Mouse (Mus musculus): ENCODE data around the gene Tmem145.
A peak's percentile ranks its signal among the peaks of the same experiment; 100 is the strongest.
"Not testable (repeated sequence)": the region's sequence is repeated elsewhere in the genome, so short reads cannot be mapped to it uniquely, and the experiment has no call there.

Tmem145 gene

DNA sequence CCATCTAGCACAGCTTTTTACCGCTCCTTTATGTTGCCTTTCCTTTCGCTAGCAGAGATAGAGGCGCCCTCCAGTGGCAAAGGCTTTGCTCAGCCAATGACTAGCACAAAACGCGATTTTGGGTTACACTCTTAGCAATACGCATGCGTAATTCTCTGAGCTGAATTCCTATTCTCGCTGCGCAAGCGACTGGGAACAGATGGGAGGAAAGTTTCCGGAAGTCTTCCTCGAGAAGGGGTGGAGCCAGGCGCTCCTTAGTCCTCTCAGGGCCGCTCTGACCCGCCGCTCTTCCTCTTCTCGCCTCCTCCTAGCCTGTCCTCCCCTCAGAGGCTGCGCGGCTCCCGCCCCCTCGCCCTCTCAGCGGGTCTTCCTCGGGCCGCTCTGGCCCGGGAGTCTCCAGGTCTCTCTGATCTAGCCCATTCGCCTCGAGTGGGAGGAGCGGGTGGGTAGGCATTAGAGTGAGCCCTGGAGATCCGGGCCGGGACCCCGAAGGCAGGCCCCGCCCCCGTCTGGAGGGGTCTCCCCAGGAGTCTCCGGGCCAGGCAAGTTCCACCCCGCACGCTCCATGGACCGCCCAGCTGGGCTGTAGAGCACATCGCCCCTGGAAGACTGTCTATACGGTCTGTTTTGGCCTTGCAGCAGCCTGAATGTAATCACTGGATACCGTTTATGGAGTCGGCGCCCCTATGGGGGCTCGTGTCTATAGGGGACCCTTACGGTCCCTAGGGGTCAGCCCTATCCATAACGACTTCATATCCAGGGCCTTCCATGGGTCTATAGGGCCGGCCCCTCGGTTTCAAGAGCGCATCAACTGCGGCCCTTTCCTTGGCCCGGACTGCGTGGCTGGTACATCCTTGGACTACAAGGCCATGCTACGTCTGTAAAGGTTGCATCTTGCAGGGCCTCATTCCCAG, 10.9 kb downstream of the Tmem145 start, which contains the start of gene Megf8:
Gene Megf8 (plus strand): TSS at position 633 of the 914 bp plus-strand sequence.
- peak; percentile 91 for DNase-seq (ENCODE audit: extremely low read depth, low read depth, low spot score)

GRCm38 (mm10) chr7:25317446-25317999, 11.6 kb downstream of the Tmem145 start:
- DNase-seq (ENCODE audit: extremely low read depth, low read depth, low spot score), result no peak

DNA sequence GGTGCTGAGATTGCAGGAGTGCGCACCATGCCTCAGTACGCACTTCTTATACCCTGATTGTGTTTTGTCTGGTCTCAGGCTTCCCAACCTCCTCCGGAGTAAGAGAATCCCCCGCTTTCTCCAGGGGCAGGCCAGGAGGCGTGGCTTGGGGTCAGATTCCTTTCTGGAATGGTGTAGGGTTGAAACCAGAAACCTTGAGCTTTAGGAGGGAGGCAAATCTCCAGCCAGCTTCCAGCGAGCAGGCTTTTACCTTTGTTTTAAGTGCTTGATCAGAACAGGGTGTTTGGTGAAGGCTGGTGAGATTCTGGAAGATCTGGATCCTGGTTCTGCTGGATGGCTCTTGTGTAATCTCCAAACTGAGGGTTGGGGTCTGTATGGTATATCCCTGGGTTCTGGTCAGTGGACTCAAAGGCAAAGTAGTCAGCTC, 16.2 kb downstream of the Tmem145 start:
- DNase-seq (ENCODE audit: extremely low read depth, low read depth, low spot score), result no peak

- DNase-seq (ENCODE audit: extremely low read depth, low read depth, low spot score), result peak; percentile 66
These were observed 17.3 kb downstream of the Tmem145 start for GRCm38 (mm10) chr7:25323219-25323618.

DNA sequence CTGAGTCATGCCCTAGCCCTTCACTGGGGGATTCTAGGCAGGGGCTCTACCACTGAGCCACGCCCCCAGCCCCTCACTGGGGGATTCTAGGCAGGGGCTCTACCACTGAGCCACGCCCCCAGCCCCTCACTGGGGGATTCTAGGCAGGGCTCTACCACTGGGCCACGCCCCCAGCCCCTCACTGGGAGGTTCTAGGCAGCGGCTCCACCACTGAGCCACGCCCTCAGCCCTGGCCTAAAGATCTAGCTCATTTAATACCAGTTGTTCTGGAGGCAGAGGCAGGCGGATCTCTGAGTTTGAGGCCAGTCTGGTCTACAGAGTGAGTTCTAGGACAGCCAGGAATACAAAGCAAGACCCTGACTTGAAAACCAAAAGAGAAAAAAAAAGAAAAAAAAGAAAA, 19.5 kb downstream of the Tmem145 start:
- DNase-seq (ENCODE audit: extremely low read depth, low read depth, low spot score), result not testable (repeated sequence)

DNA sequence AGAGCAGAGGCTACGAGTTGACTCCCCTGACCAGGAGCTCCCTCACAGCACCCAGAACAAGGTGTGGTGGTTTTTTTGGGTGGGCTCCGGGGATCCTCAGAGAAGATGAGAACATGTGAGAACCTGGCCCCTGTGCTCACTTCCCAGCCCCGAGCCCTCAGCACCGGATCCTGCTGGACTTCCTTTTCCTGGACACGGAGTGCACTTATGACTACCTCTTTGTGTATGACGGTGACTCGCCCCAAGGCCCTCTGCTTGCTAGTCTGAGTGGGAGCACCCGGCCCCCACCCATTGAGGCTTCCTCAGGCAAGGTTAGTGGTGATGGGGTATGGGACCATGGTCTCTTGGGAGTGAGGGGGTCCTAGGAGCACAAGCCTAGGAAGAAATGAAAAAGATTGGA, 20.3 kb downstream of the Tmem145 start:
- DNase-seq (ENCODE audit: extremely low read depth, low read depth, low spot score), result no peak

DNA sequence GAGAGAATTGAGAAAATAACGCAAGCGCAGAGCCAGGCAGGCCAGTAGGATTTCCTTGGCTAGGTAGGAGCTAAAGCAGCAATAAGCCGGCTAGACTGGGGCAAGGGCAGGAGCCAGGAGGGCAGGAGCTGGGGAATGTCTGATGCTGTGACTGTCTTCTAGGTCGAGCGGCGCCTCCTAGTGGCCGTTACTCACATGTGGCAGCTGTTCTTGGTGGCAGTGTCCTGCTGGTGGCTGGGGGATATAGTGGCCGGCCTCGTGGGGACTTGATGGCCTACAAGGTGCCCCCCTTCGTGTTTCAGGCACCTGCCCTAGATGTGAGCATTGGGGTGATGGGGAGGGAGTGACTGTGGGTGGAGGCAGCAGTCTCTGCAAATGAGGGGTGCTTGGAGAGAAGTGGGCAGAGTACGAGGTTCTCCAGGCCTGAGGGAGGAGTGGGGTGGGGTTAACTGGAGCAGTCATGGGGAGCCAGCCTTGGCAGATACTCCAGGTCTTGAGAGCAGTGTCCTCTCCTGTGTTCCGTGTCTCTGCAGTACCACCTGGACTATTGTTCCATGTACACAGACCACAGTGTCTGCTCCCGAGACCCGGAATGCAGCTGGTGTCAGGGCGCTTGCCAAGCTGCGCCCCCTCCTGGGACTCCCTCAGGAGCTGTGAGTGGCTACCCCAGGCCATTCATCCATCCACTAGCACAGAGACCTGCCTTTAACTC, 27.8 kb downstream of the Tmem145 start:
- DNase-seq (ENCODE audit: extremely low read depth, low read depth, low spot score), result peak; percentile 14

GRCm38 (mm10) chr7:25334472-25334871, 28.6 kb downstream of the Tmem145 start:
- no peak for DNase-seq (ENCODE audit: extremely low read depth, low read depth, low spot score)

DNA sequence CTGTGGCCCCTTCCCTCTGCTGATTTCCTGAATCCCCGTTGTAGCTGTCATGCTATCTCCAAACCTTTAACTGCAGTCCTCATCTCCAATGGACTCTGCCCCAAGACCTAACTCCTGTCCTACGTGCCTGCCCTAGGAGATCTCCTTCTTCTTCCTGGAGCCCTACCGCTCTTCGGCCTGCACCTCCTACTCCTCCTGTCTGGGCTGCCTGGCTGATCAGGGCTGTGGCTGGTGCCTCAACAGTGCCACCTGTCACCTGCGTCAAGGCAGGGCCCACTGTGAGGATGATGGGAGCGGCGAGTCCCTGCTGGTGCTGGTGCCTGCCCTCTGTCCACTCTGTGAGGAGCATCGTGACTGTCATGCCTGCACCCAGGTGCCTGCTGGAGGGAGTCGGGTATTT, 33.4 kb downstream of the Tmem145 start:
- no peak for DNase-seq (ENCODE audit: extremely low read depth, low read depth, low spot score)

- DNase-seq (ENCODE audit: extremely low read depth, low read depth, low spot score), result no peak
These were observed 35.3 kb downstream of the Tmem145 start for GRCm38 (mm10) chr7:25341000-25341784.

DNA sequence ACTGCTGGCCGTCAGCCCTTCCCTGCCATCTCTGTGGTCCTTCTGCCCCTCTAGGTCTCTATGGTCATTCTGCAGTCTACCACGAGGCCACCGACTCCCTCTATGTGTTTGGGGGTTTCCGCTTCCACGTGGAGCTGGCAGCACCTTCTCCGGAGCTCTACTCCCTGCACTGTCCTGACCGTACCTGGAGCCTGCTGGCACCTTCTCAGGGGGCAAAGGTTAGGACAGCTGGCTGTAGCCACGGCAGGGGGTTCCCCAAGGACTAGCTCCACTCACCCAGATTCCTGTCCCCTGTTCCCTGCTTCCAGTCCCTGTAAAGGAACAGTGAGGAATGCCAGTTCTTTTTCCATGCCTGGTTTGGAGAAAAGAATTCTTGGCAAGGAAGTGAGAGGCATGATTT, 43.0 kb downstream of the Tmem145 start:
- DNase-seq (ENCODE audit: extremely low read depth, low read depth, low spot score), result no peak

GRCm38 (mm10) chr7:25358721-25359206, 52.9 kb downstream of the Tmem145 start:
- no peak for DNase-seq (ENCODE audit: extremely low read depth, low read depth, low spot score)

DNA sequence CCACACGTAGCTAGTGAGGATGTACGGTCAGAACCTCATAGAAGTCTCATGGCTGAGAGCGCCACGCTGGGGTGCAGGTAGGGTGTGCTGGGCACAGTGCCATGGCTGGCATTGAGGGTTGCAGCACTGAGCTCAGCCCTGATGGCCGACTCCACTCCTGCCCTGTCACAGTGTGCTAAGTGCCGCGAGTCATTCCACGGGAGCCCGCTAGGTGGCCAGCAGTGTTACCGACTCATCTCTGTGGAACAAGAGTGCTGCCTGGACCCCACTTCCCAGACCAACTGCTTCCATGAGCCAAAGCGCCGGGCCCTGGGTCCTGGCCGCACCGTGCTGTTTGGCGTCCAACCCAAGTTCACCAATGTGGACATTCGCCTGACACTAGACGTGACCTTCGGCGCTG, 57.2 kb downstream of the Tmem145 start:
- no peak for DNase-seq (ENCODE audit: extremely low read depth, low read depth, low spot score)

DNA sequence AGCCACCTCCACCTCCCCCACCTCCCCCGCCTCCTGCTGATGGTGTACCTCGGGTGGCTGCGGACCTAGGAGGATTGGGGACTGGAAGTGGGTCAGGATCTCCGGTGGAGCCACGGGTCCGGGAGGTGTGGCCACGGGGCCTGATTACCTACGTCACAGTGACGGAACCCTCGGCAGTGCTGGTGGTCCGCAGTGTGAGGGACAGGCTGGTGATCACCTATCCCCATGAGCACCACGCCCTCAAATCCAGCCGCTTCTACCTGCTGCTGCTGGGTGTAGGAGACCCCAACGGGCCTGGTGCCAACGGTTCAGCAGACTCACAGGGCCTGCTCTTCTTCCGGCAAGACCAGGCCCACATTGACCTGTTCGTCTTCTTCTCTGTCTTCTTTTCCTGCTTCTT, 57.7 kb downstream of the Tmem145 start:
- DNase-seq (ENCODE audit: extremely low read depth, low read depth, low spot score), result no peak
